Mouse (Mus musculus) liver, adult 2 months (tissue): ENCODE measurements around the gene Bhlhe40. TPM values are rescaled to one million over a fixed set of nuclear protein-coding genes. Genes with fewer than 3 reads are reported as not detected.

Source experiments
- DNase-seq: peaks from one replicate; pipeline ENCODE4 v3.0.0-alpha.2; 2011; ENCODE audit warnings: low read depth, low spot score; ENCODE audit errors: extremely low read depth
- H3K27ac ChIP-seq: fragments of 200-500 bp; replicated peaks from 2 replicates; pipeline ENCODE4 v1.5.1; 2012; ENCODE audit warnings: low read depth, mild to moderate bottlenecking, control low read depth, inconsistent platforms, low read length; ENCODE audit not compliant: insufficient read depth
- H3K27me3 ChIP-seq: fragments of 200-500 bp; 2 replicates; pipeline ENCODE4 v1.6.1; 2012; ENCODE audit warnings: mild to moderate bottlenecking, moderate library complexity, low read length, inconsistent platforms; ENCODE audit not compliant: control insufficient read depth, insufficient read depth
- H3K36me3 ChIP-seq: fragments of 200-500 bp; 2 replicates; pipeline ENCODE4 v1.6.1; 2012; ENCODE audit warnings: low read length, inconsistent platforms; ENCODE audit not compliant: control insufficient read depth, insufficient read depth
- H3K4me1 ChIP-seq: fragments of 200-500 bp; 2 replicates; pipeline ENCODE4 v1.6.1; 2011; ENCODE audit warnings: low read length; ENCODE audit not compliant: control insufficient read depth, insufficient read depth
- H3K4me3 ChIP-seq: fragments of 200-500 bp; 2 replicates; pipeline ENCODE4 v1.5.1; 2011; ENCODE audit warnings: low read depth, mild to moderate bottlenecking, control low read depth, low read length, moderate library complexity; ENCODE audit not compliant: insufficient read depth
- H3K79me2 ChIP-seq: fragments of 200-500 bp; 2 replicates; pipeline ENCODE4 v1.6.1; 2012; ENCODE audit warnings: inconsistent platforms, mild to moderate bottlenecking, low read length, moderate library complexity; ENCODE audit not compliant: control insufficient read depth, insufficient read depth
- H3K9ac ChIP-seq: fragments of 200-500 bp; 2 replicates; pipeline ENCODE4 v1.6.1; 2012; ENCODE audit warnings: low read depth, mild to moderate bottlenecking, control low read depth, inconsistent platforms, low read length
- CTCF ChIP-seq: fragments of 200-500 bp; IDR thresholded peaks from 2 replicates; pipeline ENCODE4 v1.5.1; 2011; ENCODE audit warnings: low read depth, low read length, control low read depth
- POLR2A ChIP-seq: fragments of 200-500 bp; IDR thresholded peaks from 2 replicates; pipeline ENCODE4 v1.6.1; 2011; ENCODE audit warnings: low read length, control low read depth; ENCODE audit not compliant: insufficient read depth; ENCODE audit errors: extremely low read depth
- WGBS: fragments of 180-500 bp; shearing (Covaris S2); methylation state at CpG from one replicate; pipeline ENCODE4 v1.1.7; 2018; 5-methylcytosine and 5-hydroxymethylcytosine counted together
- polyA plus RNA-seq: library from polyadenylated mRNA; depleted of rRNA; stranded (reverse); fragments of >200 nt; gene quantifications from 2 replicates; pipeline ENCODE4 v1.2.3, GENCODE M21; 2012
- total RNA-seq: library from RNA; depleted of rRNA; stranded (reverse); fragments of >200 nt; gene quantifications from 2 replicates; pipeline ENCODE4 v1.2.3, GENCODE M21; 2014

Bhlhe40 gene
- total and polyA plus RNA-seq, 2 experiments = 17.4 to 33.0 TPM

- no peaks in the 10 kb centered on the region for H3K36me3 ChIP-seq
- peaks cover 7% of the 10 kb centered on the region for H3K4me1 ChIP-seq
- H3K79me2 ChIP-seq = no peaks in the 10 kb centered on the region
- H3K4me3 ChIP-seq = no peak overlapping the region
- H3K27ac ChIP-seq = no peak overlapping the region; the same call in 1 of the 2 replicates
- H3K9ac ChIP-seq = no peak overlapping the region
- TF ChIP-seq CTCF (no peak), POLR2A (no peak)
- DNase-seq = peak; percentile 86
- WGBS = 37% methylated on average over 6 of the region's 6 CpGs
- no peaks in the 10 kb centered on the region for H3K27me3 ChIP-seq
Observed at GRCm38 (mm10) chr6:108638157-108638833, 22.1 kb upstream of the Bhlhe40 start.

GRCm38 (mm10) chr6:108642020-108642419, 18.4 kb upstream of the Bhlhe40 start:
- DNase-seq = peak; percentile 28
- 87% methylated on average over 7 of the region's 7 CpGs for WGBS

GRCm38 (mm10) chr6:108643035-108643434, 17.4 kb upstream of the Bhlhe40 start:
- no peaks in the 10 kb centered on the region for H3K36me3 ChIP-seq
- TF ChIP-seq POLR2A (no peak), CTCF (no peak)
- H3K4me3 ChIP-seq = no peak overlapping the region
- no peaks in the 10 kb centered on the region for H3K27me3 ChIP-seq
- no peaks in the 10 kb centered on the region for H3K79me2 ChIP-seq
- H3K4me1 ChIP-seq = peaks cover 10% of the 10 kb centered on the region
- H3K9ac ChIP-seq = no peak overlapping the region
- H3K27ac ChIP-seq = no peak overlapping the region
- WGBS = 74% methylated on average over 6 of the region's 6 CpGs
- peak; percentile 67 for DNase-seq

More at GRCm38 (mm10) chr6:108642020-108642419, 18.4 kb upstream of the Bhlhe40 start:
- H3K27ac ChIP-seq = no peak overlapping the region
- H3K4me3 ChIP-seq = no peak overlapping the region
- H3K9ac ChIP-seq = no peak overlapping the region
- no peaks in the 10 kb centered on the region for H3K27me3 ChIP-seq
- H3K4me1 ChIP-seq = peaks cover 10% of the 10 kb centered on the region
- no peaks in the 10 kb centered on the region for H3K36me3 ChIP-seq
- TF ChIP-seq POLR2A (no peak), CTCF (no peak)
- H3K79me2 ChIP-seq = no peaks in the 10 kb centered on the region

GRCm38 (mm10) chr6:108644311-108644710, 16.1 kb upstream of the Bhlhe40 start:
- Histone ChIP-seq H3K79me2 (no peaks in the 10 kb centered on the region), H3K27ac (no peak overlapping the region), H3K27me3 (no peaks in the 10 kb centered on the region), H3K36me3 (no peaks in the 10 kb centered on the region), H3K9ac (no peak overlapping the region), H3K4me1 (peaks cover 7% of the 10 kb centered on the region), H3K4me3 (no peak overlapping the region)
- 90% methylated on average over 5 of the region's 5 CpGs for WGBS
- TF ChIP-seq CTCF (no peak), POLR2A (no peak)
- no peak for DNase-seq

- H3K27ac ChIP-seq = peak overlapping the region; percentile 17; the same call in 1 of the 2 replicates
- H3K36me3 ChIP-seq = no peaks in the 10 kb centered on the region
- H3K79me2 ChIP-seq = no peaks in the 10 kb centered on the region
- H3K9ac ChIP-seq = no peak overlapping the region
- WGBS = 59% methylated on average over 3 of the region's 3 CpGs
- no peaks in the 10 kb centered on the region for H3K27me3 ChIP-seq
- DNase-seq = peak; percentile 48
- no peak overlapping the region for H3K4me3 ChIP-seq
- TF ChIP-seq CTCF (no peak), POLR2A (no peak)
- peaks cover 7% of the 10 kb centered on the region for H3K4me1 ChIP-seq
Observed at GRCm38 (mm10) chr6:108647094-108647493, 13.3 kb upstream of the Bhlhe40 start.

GRCm38 (mm10) chr6:108648072-108648471, 12.4 kb upstream of the Bhlhe40 start:
- Histone ChIP-seq H3K36me3 (no peaks in the 10 kb centered on the region), H3K79me2 (no peaks in the 10 kb centered on the region), H3K27me3 (no peaks in the 10 kb centered on the region), H3K27ac (peak overlapping the region; percentile 56), H3K4me3 (no peak overlapping the region), H3K4me1 (peaks cover 7% of the 10 kb centered on the region), H3K9ac (no peak overlapping the region)
- TF ChIP-seq POLR2A = no peak
- no peak for TF ChIP-seq CTCF
- 51% methylated on average over 6 of the region's 6 CpGs for WGBS
- DNase-seq = peak; percentile 65
